Mouse (Mus musculus) heart, embryonic 13.5 days (tissue): ENCODE measurements at regions not wholly inside any gene's neighbourhood (a gene's known extent, or its start where the extent isn't known, plus 50 kb on each side); places are given as distances from the start of the nearest gene placed in this dataset.

ENCODE experiments used
- ATAC-seq: fragments of 200-750 bp; cut with Nextera tagmentation; 2 replicates; pipeline ENCODE4 v1.8.0; 2017; ENCODE audit warnings: moderate TSS enrichment; ENCODE audit not compliant: insufficient number of reproducible peaks, low FRiP score, low TSS enrichment; ENCODE audit errors: extremely low read depth
- H3K27ac ChIP-seq: fragments of 300-500 bp; sonication (generic); replicated peaks from 2 replicates; pipeline ENCODE4 v1.5.1; 2015; ENCODE audit warnings: moderate library complexity, mild to moderate bottlenecking, inconsistent platforms
- H3K27me3 ChIP-seq: fragments of 300-500 bp; sonication (generic); replicated peaks from 2 replicates; pipeline ENCODE4 v1.6.1; 2015; ENCODE audit warnings: mild to moderate bottlenecking, inconsistent platforms
- H3K36me3 ChIP-seq: fragments of 300-500 bp; sonication (generic); 2 replicates; pipeline ENCODE4 v1.6.1; 2015; ENCODE audit warnings: mild to moderate bottlenecking, inconsistent platforms
- H3K4me1 ChIP-seq: fragments of 300-500 bp; sonication (generic); 2 replicates; pipeline ENCODE4 v1.6.1; 2015; ENCODE audit warnings: inconsistent platforms
- H3K4me2 ChIP-seq: fragments of 300-500 bp; sonication (generic); 2 replicates; pipeline ENCODE4 v1.6.1; 2015; ENCODE audit warnings: inconsistent platforms, mild to moderate bottlenecking, moderate library complexity
- H3K4me3 ChIP-seq: fragments of 300-500 bp; sonication (generic); 2 replicates; pipeline ENCODE4 v1.5.1; 2015; ENCODE audit warnings: moderate library complexity, mild to moderate bottlenecking, inconsistent platforms
- H3K9ac ChIP-seq: fragments of 300-500 bp; sonication (generic); 2 replicates; pipeline ENCODE4 v1.6.1; 2015; ENCODE audit warnings: inconsistent platforms, mild to moderate bottlenecking, moderate library complexity
- H3K9me3 ChIP-seq: fragments of 300-500 bp; sonication (generic); 2 replicates; pipeline ENCODE4 v1.6.1; 2016; ENCODE audit warnings: inconsistent platforms
- WGBS: fragments of 180-500 bp; shearing (Covaris S2); methylation state at CpG from one replicate; pipeline ENCODE4 v1.1.7; 2015; ENCODE audit warnings: mixed read lengths; 5-methylcytosine and 5-hydroxymethylcytosine counted together

DNA sequence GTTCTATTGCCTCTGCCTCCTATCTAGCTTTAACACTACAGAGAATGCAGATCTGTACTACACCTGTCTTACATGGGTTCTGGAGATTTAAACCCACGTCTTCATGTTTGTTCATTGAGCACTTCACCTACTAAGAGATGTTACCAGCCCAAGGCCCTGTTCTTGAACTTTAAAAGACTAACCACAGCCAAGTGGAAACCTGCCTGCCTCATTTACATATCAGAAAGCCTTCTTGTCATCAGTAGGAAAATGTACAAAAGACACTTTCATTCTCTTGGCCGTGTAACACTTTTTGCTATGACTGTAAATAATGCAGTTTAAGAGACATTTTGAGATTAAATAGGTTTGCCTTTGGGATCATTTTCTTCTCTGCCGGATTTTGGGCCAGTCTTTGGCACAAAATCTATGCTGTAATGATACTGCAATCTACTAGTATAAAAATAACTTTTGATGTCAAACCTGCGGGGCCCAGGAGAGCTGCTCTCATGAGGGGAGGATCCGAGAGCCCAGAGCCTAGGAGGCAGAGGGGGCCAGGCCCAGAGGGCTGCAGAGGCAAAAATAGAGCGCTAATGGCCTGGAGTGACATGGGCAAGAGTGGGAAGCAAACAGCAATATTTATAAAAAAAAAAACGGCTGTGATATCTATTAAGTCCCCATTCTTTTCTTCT lies 318.4 kb upstream of the Myo3a start:
- ATAC-seq: no peak
- Histone ChIP-seq H3K9ac (peak overlapping the region; percentile 75), H3K27ac (peak overlapping the region; percentile 34; the same call in 1 of the 2 replicates)

DNA sequence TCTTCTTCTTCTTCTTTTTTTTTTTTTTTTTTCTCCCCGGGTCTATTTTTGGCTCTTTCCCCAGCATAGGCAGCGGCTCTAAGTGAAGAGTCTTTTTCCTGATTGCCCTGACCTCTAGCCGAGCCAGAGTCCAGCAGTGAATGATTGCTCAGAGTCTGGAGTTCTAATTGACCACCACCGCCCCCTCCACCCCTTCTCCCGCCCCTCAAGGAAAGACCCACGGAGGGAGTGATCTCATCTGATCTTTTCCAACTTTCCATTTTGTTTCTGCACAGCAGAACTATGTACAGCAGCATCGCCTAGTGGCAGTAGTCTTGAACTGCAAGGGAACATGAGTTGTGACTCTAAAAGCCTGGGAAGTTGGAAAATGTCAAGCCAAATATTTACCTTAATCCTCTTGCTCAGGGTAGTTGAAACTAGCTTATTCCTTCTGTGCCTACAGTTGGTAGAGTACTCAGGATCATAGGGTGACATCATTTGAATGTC lies 317.8 kb upstream of the Myo3a start:
- H3K36me3 ChIP-seq: no peaks in the 10 kb centered on the region
- H3K4me1 ChIP-seq: peaks cover 6% of the 10 kb centered on the region
- ATAC-seq: no peak
- H3K4me3 ChIP-seq: peak overlapping the region; percentile 50
- H3K27me3 ChIP-seq: no peaks in the 10 kb centered on the region
- peak overlapping the region; percentile 67 for H3K4me2 ChIP-seq
- no peaks in the 10 kb centered on the region for H3K9me3 ChIP-seq
- peak overlapping the region; percentile 34; the same call in 1 of the 2 replicates for H3K27ac ChIP-seq
- WGBS: 4% methylated on average over 7 of the region's 7 CpGs
- H3K9ac ChIP-seq: peak overlapping the region; percentile 75

More for the DNA sequence above, 318.4 kb upstream of the Myo3a start:
- Histone ChIP-seq H3K9me3 (no peaks in the 10 kb centered on the region), H3K36me3 (no peaks in the 10 kb centered on the region), H3K4me2 (peak overlapping the region; percentile 67), H3K4me3 (peak overlapping the region; percentile 50), H3K4me1 (peaks cover 6% of the 10 kb centered on the region), H3K27me3 (no peaks in the 10 kb centered on the region)
- 37% methylated on average over 7 of the region's 7 CpGs for WGBS

GRCm38 (mm10) chr2:21917804-21918690 lies 309.3 kb upstream of the Myo3a start:
- no peak overlapping the region for H3K27ac ChIP-seq
- H3K27me3 ChIP-seq: no peaks in the 10 kb centered on the region
- no peaks in the 10 kb centered on the region for H3K36me3 ChIP-seq
- peak overlapping the region; percentile 48 for H3K4me3 ChIP-seq
- 20% methylated on average over 16 of the region's 16 CpGs for WGBS
- H3K9ac ChIP-seq: peak overlapping the region; percentile 66
- H3K4me1 ChIP-seq: 0 out of 2 replicates have a peak, but pooled peaks cover 8% of the 10 kb centered on the region
- no peak for ATAC-seq
- peak overlapping the region; percentile 71 for H3K4me2 ChIP-seq
- H3K9me3 ChIP-seq: no peaks in the 10 kb centered on the region

- WGBS: 65% methylated on average over 2 of the region's 2 CpGs
These were observed 308.2 kb upstream of the Myo3a start for GRCm38 (mm10) chr2:21919091-21919490.

DNA sequence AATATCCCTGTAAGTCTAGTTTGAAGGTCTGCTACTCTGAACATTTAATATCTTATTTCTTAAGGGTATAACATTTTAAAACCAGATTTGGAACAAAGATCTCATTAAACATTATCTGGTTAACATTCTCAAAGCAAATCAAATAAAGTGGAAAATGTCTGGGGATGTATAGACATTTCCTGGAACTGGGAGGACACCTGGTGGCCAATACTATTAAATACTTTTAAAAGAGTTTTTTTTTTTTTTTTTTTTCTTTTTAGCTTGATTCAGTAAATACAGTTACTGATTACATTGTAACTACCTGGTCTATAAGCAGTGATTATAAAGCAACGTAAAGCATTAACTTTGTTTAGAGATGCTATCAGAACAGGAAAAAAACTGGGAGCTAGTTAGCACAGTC lies 299.6 kb upstream of the Myo3a start:
- no peak for ATAC-seq
- Histone ChIP-seq H3K4me1 (no peaks in the 10 kb centered on the region), H3K36me3 (no peaks in the 10 kb centered on the region), H3K27me3 (no peaks in the 10 kb centered on the region), H3K9ac (no peak overlapping the region), H3K27ac (no peak overlapping the region), H3K4me2 (no peak overlapping the region), H3K4me3 (no peak overlapping the region), H3K9me3 (no peaks in the 10 kb centered on the region)
- 21% methylated on average over 1 of the region's 1 CpGs for WGBS

More at GRCm38 (mm10) chr2:21919091-21919490, 308.2 kb upstream of the Myo3a start:
- Histone ChIP-seq H3K4me3 (no peak overlapping the region), H3K27ac (no peak overlapping the region), H3K9ac (no peak overlapping the region), H3K4me2 (no peak overlapping the region), H3K36me3 (no peaks in the 10 kb centered on the region), H3K27me3 (no peaks in the 10 kb centered on the region), H3K4me1 (0 out of 2 replicates have a peak, but pooled peaks cover 8% of the 10 kb centered on the region), H3K9me3 (no peaks in the 10 kb centered on the region)
- no peak for ATAC-seq

- Histone ChIP-seq H3K4me1 (no peaks in the 10 kb centered on the region), H3K36me3 (no peaks in the 10 kb centered on the region), H3K27ac (no peak overlapping the region), H3K9ac (no peak overlapping the region), H3K4me3 (no peak overlapping the region), H3K27me3 (no peaks in the 10 kb centered on the region), H3K9me3 (no peaks in the 10 kb centered on the region), H3K4me2 (no peak overlapping the region)
- WGBS: 78% methylated on average over 3 of the region's 3 CpGs
- ATAC-seq: no peak
These were observed 287.3 kb upstream of the Myo3a start for GRCm38 (mm10) chr2:21939993-21940392.

DNA sequence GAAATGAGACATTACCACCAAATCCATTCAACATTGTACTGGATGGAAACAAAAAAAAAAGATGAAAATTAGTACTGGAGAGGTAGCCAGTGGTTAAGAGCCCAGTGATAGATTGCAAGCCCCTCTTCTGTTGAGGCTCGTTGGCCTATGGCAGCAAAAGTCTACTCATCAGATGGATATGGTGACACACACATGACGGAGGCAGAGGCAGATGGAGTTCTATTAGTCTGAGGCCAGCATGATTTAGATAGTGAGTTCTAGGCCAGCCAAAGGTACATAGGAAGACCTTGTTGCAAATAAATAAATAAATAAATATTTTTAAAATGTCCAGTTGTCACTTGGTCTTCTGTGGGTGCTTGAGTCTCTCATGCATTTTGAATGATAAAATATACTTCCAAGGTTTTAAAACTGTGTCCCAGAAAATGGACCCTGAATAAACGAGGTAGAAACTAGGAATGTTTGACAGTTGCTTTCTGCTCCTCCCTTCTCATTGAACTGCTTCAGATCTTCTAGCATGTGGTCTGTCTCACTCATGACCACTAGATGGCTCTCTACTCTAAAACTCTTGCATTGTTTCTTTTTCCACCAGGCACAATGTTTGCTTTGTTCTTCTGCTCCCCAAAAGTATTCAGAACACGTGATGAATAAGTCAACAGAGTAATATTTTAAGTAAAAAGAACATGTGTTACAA lies 286.4 kb upstream of the Myo3a start:
- WGBS: 42% methylated on average over 4 of the region's 4 CpGs
- no peak for ATAC-seq

DNA sequence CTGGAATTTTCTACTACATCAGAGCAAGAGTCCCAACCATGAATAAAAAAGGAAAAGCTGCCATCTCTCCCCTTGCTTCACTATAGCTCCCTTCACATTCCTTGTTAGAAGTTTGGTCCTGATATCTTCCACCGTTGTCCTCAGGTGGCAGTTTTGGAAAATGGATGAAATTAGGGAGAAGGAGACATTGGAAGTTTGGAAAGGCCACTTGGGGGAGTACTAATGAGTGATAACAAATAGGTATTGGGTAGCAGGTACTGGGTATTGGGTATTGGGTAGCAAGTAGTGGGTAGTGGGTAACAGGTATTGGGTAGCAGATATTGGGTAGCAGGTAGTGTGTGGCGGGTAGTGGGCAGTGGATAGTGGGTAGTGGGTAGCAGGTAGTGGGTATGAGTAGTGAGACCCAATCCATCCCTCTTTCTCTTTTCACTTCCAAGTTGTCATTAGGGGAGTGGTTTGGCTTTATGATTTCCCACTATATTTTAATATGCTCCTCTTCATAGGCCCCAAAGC lies 285.8 kb upstream of the Myo3a start:
- Histone ChIP-seq H3K4me1 (no peaks in the 10 kb centered on the region), H3K9ac (no peak overlapping the region), H3K9me3 (no peaks in the 10 kb centered on the region), H3K4me3 (no peak overlapping the region), H3K27me3 (no peaks in the 10 kb centered on the region), H3K27ac (no peak overlapping the region), H3K4me2 (no peak overlapping the region), H3K36me3 (no peaks in the 10 kb centered on the region)
- WGBS: 57% methylated on average over 2 of the region's 2 CpGs
- ATAC-seq: no peak

More for the DNA sequence above, 286.4 kb upstream of the Myo3a start:
- Histone ChIP-seq H3K27me3 (no peaks in the 10 kb centered on the region), H3K9me3 (no peaks in the 10 kb centered on the region), H3K36me3 (no peaks in the 10 kb centered on the region), H3K4me1 (no peaks in the 10 kb centered on the region), H3K9ac (no peak overlapping the region), H3K4me2 (no peak overlapping the region), H3K4me3 (no peak overlapping the region), H3K27ac (no peak overlapping the region)

DNA sequence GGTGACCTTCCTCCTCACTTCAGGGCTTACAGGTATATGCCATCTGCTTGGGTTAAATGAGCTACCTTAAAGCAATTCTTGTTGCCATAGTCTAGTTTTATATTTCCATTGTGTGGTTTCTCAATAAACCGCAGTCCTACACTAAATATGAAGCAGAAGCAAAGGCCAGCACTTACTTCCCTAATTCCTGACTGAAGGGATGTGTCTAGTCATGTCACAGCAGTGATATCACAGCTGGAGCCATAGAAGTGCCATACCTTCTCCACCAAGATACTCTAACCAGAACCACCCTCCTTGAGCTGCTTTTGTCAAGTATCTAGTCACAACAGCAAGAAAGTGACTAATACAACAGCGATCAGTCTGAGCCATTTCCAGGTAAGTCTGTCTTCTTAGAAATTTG lies 283.6 kb upstream of the Myo3a start:
- H3K9ac ChIP-seq: no peak overlapping the region
- no peaks in the 10 kb centered on the region for H3K27me3 ChIP-seq
- H3K4me1 ChIP-seq: no peaks in the 10 kb centered on the region
- ATAC-seq: no peak
- no peaks in the 10 kb centered on the region for H3K36me3 ChIP-seq
- no peak overlapping the region for H3K4me2 ChIP-seq
- H3K4me3 ChIP-seq: no peak overlapping the region
- H3K27ac ChIP-seq: no peak overlapping the region
- 74% methylated on average over 2 of the region's 2 CpGs for WGBS
- H3K9me3 ChIP-seq: no peaks in the 10 kb centered on the region

DNA sequence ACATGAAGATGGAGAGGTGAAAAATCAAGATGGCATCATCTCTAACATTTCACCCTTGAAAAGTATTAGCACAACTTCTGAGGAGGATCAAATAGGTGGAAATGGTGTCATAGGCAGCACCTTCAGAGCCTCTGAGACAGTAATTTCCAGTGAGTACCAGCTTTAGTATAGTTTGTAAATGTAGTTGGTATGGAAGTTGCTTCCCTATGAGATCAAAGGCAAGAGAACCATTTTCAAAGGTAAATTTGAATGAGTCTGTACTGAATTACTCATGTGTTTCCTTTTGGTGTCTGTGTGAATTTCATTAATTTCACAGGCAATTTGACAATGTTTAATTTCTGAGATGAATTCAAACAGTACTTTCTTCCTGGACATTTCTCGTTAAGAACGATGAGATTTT lies 280.8 kb upstream of the Myo3a start:
- Histone ChIP-seq H3K4me1 (no peaks in the 10 kb centered on the region), H3K9ac (no peak overlapping the region), H3K27ac (no peak overlapping the region), H3K4me2 (no peak overlapping the region), H3K36me3 (no peaks in the 10 kb centered on the region), H3K9me3 (no peaks in the 10 kb centered on the region), H3K4me3 (no peak overlapping the region), H3K27me3 (no peaks in the 10 kb centered on the region)
- no peak for ATAC-seq
- 90% methylated on average over 2 of the region's 2 CpGs for WGBS

DNA sequence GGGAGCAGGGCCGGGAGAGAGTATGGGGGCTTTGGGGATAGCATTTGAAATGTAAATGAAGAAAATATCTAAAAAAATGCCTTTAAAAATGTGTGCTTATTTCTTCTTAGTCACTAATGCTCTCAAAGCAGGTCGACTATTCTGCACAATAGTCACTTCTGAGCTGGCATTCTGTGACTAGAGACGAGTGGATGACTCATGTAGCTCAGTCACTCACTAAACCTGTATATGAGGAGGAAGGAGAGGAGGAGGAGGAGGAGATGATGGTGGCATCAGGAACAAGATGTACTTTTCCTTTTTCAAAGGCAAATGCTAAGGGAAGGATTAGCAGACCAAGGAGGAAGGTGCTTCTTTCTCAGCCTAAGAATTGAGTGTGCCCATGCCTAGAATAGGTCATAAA lies 276.0 kb upstream of the Myo3a start:
- Histone ChIP-seq H3K27ac (no peak overlapping the region), H3K27me3 (no peaks in the 10 kb centered on the region), H3K4me3 (no peak overlapping the region), H3K9me3 (no peaks in the 10 kb centered on the region), H3K4me2 (no peak overlapping the region), H3K4me1 (no peaks in the 10 kb centered on the region), H3K36me3 (no peaks in the 10 kb centered on the region), H3K9ac (no peak overlapping the region)
- ATAC-seq: no peak
- 57% methylated on average over 3 of the region's 3 CpGs for WGBS
